Mouse (Mus musculus): ENCODE measurements around the gene Sox5.

Gene Sox5

GRCm38 (mm10) chr6:144579301-144579700 is 202.5 kb downstream of the Sox5 start:
- ATAC-seq (ENCODE audit: low TSS enrichment) = no peak

GRCm38 (mm10) chr6:144570850-144571249 is 210.9 kb downstream of the Sox5 start:
- no peak for ATAC-seq (ENCODE audit: low TSS enrichment)

- no peak for ATAC-seq (ENCODE audit: low TSS enrichment)
Observed at GRCm38 (mm10) chr6:144565827-144566226, 215.9 kb downstream of the Sox5 start.

- no peak for ATAC-seq (ENCODE audit: low TSS enrichment)
Observed at GRCm38 (mm10) chr6:144561718-144562117, 220.1 kb downstream of the Sox5 start.

GRCm38 (mm10) chr6:144560211-144560610 is 221.6 kb downstream of the Sox5 start:
- no peak for ATAC-seq (ENCODE audit: low TSS enrichment)

GRCm38 (mm10) chr6:144553476-144553875 is 228.3 kb downstream of the Sox5 start:
- ATAC-seq (ENCODE audit: low TSS enrichment) = no peak

GRCm38 (mm10) chr6:144548991-144549390 is 232.8 kb downstream of the Sox5 start:
- no peak for ATAC-seq (ENCODE audit: low TSS enrichment)

GRCm38 (mm10) chr6:144547141-144547540 is 234.6 kb downstream of the Sox5 start:
- ATAC-seq (ENCODE audit: low TSS enrichment) = no peak

GRCm38 (mm10) chr6:144545549-144545948 is 236.2 kb downstream of the Sox5 start:
- no peak for ATAC-seq (ENCODE audit: low TSS enrichment)

GRCm38 (mm10) chr6:144541316-144541715 is 240.5 kb downstream of the Sox5 start:
- ATAC-seq (ENCODE audit: low TSS enrichment) = no peak

- no peak for ATAC-seq (ENCODE audit: low TSS enrichment)
Observed at GRCm38 (mm10) chr6:144539439-144540192, 242.2 kb downstream of the Sox5 start.

- no peak for ATAC-seq (ENCODE audit: low TSS enrichment)
Observed at GRCm38 (mm10) chr6:144523479-144523878, 258.3 kb downstream of the Sox5 start.

- ATAC-seq (ENCODE audit: low TSS enrichment) = no peak
Observed at GRCm38 (mm10) chr6:144518811-144519210, 263.0 kb downstream of the Sox5 start.

GRCm38 (mm10) chr6:144515905-144516304 is 265.9 kb downstream of the Sox5 start:
- peak; percentile 65 for ATAC-seq (ENCODE audit: low TSS enrichment)

- ATAC-seq (ENCODE audit: low TSS enrichment) = no peak
Observed at GRCm38 (mm10) chr6:144513761-144514160, 268.0 kb downstream of the Sox5 start.

GRCm38 (mm10) chr6:144511925-144512324 is 269.9 kb downstream of the Sox5 start:
- ATAC-seq (ENCODE audit: low TSS enrichment) = no peak

- peak; percentile 85 for ATAC-seq (ENCODE audit: low TSS enrichment)
Observed at GRCm38 (mm10) chr6:144510147-144510546, 271.6 kb downstream of the Sox5 start.

GRCm38 (mm10) chr6:144504197-144504551 is 277.6 kb downstream of the Sox5 start:
- no peak for ATAC-seq (ENCODE audit: low TSS enrichment)

GRCm38 (mm10) chr6:144503399-144504196 is 278.2 kb downstream of the Sox5 start:
- ATAC-seq (ENCODE audit: low TSS enrichment) = no peak

- no peak for ATAC-seq (ENCODE audit: low TSS enrichment)
Observed at GRCm38 (mm10) chr6:144501439-144501838, 280.3 kb downstream of the Sox5 start.

GRCm38 (mm10) chr6:144498177-144498576 is 283.6 kb downstream of the Sox5 start:
- no peak for ATAC-seq (ENCODE audit: low TSS enrichment)

- ATAC-seq (ENCODE audit: low TSS enrichment) = no peak
Observed at GRCm38 (mm10) chr6:144491761-144492415, 289.9 kb downstream of the Sox5 start.

GRCm38 (mm10) chr6:144490896-144491295 is 290.9 kb downstream of the Sox5 start:
- no peak for ATAC-seq (ENCODE audit: low TSS enrichment)
